Mouse (Mus musculus): ENCODE results near the gene Btbd9. TPM values are rescaled to one million over a fixed set of nuclear protein-coding genes. Genes with fewer than 3 reads are reported as not detected.

The Btbd9 gene
- polyA plus RNA-seq, 1 experiment = 11.7 TPM

- Histone ChIP-seq H3K27ac (replicated peaks; ENCODE audit: low read depth, low read length) (no peak overlapping the region), H3K4me3 (ENCODE audit: insufficient read depth, low read depth, low read length) (no peak overlapping the region), H3K4me1 (ENCODE audit: control insufficient read depth, insufficient read depth, insufficient read length, low read length) (no peaks in the 10 kb centered on the region)
Measured at GRCm38 (mm10) chr17:30253028-30253427, 323.3 kb downstream of the Btbd9 start.

GRCm38 (mm10) chr17:30245308-30245706 lies 331.0 kb downstream of the Btbd9 start:
- Histone ChIP-seq H3K4me1 (ENCODE audit: control insufficient read depth, insufficient read depth, insufficient read length, low read length) (peaks cover 4% of the 10 kb centered on the region), H3K4me3 (ENCODE audit: insufficient read depth, low read depth, low read length) (no peak overlapping the region), H3K27ac (replicated peaks; ENCODE audit: low read depth, low read length) (no peak overlapping the region)

DNA sequence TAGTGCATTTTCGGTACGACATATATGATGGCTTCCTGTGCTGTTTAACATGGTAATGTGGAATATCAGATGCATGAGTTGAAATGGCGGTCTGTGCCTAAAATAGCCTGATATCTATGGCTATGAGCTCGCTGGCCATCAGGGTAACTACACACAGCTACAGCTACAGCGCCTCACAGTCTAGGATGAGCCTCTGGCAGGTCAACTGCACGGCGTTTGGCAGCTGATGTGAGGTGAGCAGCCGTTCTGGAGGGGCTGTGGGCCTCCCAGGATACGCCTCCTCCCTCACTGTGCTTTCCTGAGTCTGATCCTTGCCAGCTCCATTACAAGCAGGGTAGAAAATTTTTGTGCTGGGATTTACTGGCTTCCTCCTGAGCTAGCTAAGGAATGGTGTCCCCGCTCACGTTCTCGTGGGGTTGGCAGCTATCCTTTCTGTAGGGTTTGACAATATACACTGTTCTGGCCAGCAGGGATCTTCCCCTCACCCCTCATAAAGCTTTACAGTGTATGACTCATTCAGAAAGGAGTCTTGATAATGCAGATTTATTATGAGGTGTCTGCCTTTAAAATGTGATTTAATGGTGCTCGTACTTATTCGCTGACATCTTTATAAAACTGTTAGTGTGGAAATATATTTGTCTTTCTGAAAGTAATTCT lies 331.5 kb downstream of the Btbd9 start:
- H3K4me3 ChIP-seq (ENCODE audit: insufficient read depth, low read depth, low read length) = no peak overlapping the region
- peaks cover 6% of the 10 kb centered on the region for H3K4me1 ChIP-seq (ENCODE audit: control insufficient read depth, insufficient read depth, insufficient read length, low read length)

GRCm38 (mm10) chr17:30243540-30243939 lies 332.7 kb downstream of the Btbd9 start:
- Histone ChIP-seq H3K4me1 (ENCODE audit: control insufficient read depth, insufficient read depth, insufficient read length, low read length) (peaks cover 6% of the 10 kb centered on the region), H3K4me3 (ENCODE audit: insufficient read depth, low read depth, low read length) (no peak overlapping the region), H3K27ac (replicated peaks; ENCODE audit: low read depth, low read length) (no peak overlapping the region)

More for the DNA sequence above, 331.5 kb downstream of the Btbd9 start:
- H3K27ac ChIP-seq (replicated peaks; ENCODE audit: low read depth, low read length) = no peak overlapping the region

GRCm38 (mm10) chr17:30242647-30243046 lies 333.6 kb downstream of the Btbd9 start:
- Histone ChIP-seq H3K27ac (replicated peaks; ENCODE audit: low read depth, low read length) (no peak overlapping the region), H3K4me3 (ENCODE audit: insufficient read depth, low read depth, low read length) (no peak overlapping the region), H3K4me1 (ENCODE audit: control insufficient read depth, insufficient read depth, insufficient read length, low read length) (peaks cover 6% of the 10 kb centered on the region)

- peaks cover 6% of the 10 kb centered on the region for H3K4me1 ChIP-seq (ENCODE audit: control insufficient read depth, insufficient read depth, insufficient read length, low read length)
- H3K27ac ChIP-seq (replicated peaks; ENCODE audit: low read depth, low read length) = no peak overlapping the region
- no peak overlapping the region for H3K4me3 ChIP-seq (ENCODE audit: insufficient read depth, low read depth, low read length)
Measured at GRCm38 (mm10) chr17:30241720-30242322, 334.5 kb downstream of the Btbd9 start.

DNA sequence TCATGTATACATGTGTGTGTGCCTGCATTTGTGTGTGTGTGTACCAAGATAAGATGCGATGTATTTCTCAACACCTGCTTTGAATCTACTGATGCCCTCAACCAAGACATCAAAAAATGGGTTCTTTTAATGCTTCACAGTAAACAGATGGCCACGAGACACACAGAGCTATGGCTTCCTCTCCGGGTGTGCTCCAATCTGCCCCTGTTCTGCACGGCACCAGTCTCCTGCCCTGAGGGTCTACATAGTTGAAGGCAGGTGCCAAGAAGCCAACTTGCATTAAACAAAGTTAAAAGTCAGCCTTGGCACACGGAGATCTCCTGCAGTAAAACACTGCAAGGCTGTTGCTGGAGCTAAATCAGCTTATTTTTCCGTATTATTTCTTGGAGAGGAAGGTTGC lies 335.2 kb downstream of the Btbd9 start:
- no peak overlapping the region for H3K4me3 ChIP-seq (ENCODE audit: insufficient read depth, low read depth, low read length)
- peaks cover 6% of the 10 kb centered on the region for H3K4me1 ChIP-seq (ENCODE audit: control insufficient read depth, insufficient read depth, insufficient read length, low read length)
- no peak overlapping the region for H3K27ac ChIP-seq (replicated peaks; ENCODE audit: low read depth, low read length)

DNA sequence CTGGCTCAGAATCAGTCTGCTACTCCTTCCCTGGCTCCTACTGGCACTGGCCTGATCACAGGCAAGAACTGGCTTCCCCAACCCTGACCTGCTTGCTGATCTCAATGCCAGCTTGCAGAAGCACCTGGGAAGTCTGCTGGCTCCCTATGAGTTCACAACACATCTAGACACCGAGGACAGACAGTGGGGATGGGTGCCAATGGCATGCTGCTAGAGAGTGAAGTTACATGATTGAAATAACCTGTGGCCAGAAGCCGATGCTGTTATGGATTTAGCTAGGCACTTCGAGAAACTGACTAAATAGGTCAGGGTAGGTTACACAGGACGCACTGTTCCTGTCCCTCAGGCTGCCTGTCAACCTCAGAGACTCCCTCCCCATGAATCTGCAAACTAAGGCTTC lies 335.6 kb downstream of the Btbd9 start:
- H3K4me1 ChIP-seq (ENCODE audit: control insufficient read depth, insufficient read depth, insufficient read length, low read length) = peaks cover 4% of the 10 kb centered on the region
- H3K4me3 ChIP-seq (ENCODE audit: insufficient read depth, low read depth, low read length) = no peak overlapping the region
- no peak overlapping the region for H3K27ac ChIP-seq (replicated peaks; ENCODE audit: low read depth, low read length)

DNA sequence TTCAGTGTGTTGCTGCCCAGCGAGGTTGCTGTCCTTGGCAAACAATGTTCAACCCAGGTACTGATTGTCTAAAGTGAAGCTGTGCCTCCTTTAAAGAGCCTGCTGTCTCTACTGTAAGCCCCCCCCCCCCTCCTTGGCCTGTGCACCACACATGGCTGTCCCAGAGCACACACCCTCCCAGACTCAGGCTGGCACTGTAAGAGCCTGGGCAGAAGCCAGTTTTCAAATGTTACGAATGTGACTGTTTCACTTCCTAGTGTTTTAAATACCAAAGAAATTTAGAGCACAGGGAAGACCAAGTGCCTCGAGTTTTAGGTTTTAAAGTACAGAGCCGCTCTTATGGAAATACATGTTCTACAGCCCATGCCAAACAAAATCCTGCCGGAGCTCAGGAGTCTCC lies 336.8 kb downstream of the Btbd9 start:
- Histone ChIP-seq H3K27ac (replicated peaks; ENCODE audit: low read depth, low read length) (no peak overlapping the region), H3K4me3 (ENCODE audit: insufficient read depth, low read depth, low read length) (no peak overlapping the region), H3K4me1 (ENCODE audit: control insufficient read depth, insufficient read depth, insufficient read length, low read length) (peaks cover 4% of the 10 kb centered on the region)

GRCm38 (mm10) chr17:30237600-30237999 lies 338.7 kb downstream of the Btbd9 start:
- Histone ChIP-seq H3K4me3 (ENCODE audit: insufficient read depth, low read depth, low read length) (no peak overlapping the region), H3K27ac (replicated peaks; ENCODE audit: low read depth, low read length) (no peak overlapping the region)

GRCm38 (mm10) chr17:30236611-30237010 lies 339.7 kb downstream of the Btbd9 start:
- Histone ChIP-seq H3K4me1 (ENCODE audit: control insufficient read depth, insufficient read depth, insufficient read length, low read length) (peaks cover 4% of the 10 kb centered on the region), H3K27ac (replicated peaks; ENCODE audit: low read depth, low read length) (no peak overlapping the region), H3K4me3 (ENCODE audit: insufficient read depth, low read depth, low read length) (no peak overlapping the region)

More at GRCm38 (mm10) chr17:30237600-30237999, 338.7 kb downstream of the Btbd9 start:
- peaks cover 4% of the 10 kb centered on the region for H3K4me1 ChIP-seq (ENCODE audit: control insufficient read depth, insufficient read depth, insufficient read length, low read length)

GRCm38 (mm10) chr17:30235380-30235779 lies 340.9 kb downstream of the Btbd9 start:
- no peak overlapping the region for H3K4me3 ChIP-seq (ENCODE audit: insufficient read depth, low read depth, low read length)
- H3K27ac ChIP-seq (replicated peaks; ENCODE audit: low read depth, low read length) = no peak overlapping the region
- H3K4me1 ChIP-seq (ENCODE audit: control insufficient read depth, insufficient read depth, insufficient read length, low read length) = peaks cover 2% of the 10 kb centered on the region; the same call in 1 of the 2 replicates

DNA sequence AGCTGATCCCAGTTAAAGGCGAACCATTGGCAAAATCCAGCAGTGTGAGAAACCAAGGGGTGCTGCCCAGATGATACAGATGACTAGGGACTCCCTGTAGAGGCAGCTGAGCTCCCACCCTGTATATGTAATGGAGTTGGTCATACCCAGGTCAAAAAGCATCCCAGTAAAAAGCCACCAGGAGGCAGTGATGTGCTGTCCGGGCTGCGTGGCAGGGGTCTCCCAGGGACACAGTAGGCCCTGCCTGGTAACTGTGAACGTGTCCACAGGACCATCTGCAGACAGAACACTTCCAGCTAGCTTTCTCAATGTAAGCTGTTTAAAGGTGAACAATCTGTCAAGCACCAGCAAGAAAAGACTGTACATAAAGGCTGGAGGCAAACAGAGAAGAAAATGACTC lies 343.6 kb downstream of the Btbd9 start:
- no peak overlapping the region for H3K4me3 ChIP-seq (ENCODE audit: insufficient read depth, low read depth, low read length)
- H3K27ac ChIP-seq (replicated peaks; ENCODE audit: low read depth, low read length) = no peak overlapping the region
- H3K4me1 ChIP-seq (ENCODE audit: control insufficient read depth, insufficient read depth, insufficient read length, low read length) = no peaks in the 10 kb centered on the region

DNA sequence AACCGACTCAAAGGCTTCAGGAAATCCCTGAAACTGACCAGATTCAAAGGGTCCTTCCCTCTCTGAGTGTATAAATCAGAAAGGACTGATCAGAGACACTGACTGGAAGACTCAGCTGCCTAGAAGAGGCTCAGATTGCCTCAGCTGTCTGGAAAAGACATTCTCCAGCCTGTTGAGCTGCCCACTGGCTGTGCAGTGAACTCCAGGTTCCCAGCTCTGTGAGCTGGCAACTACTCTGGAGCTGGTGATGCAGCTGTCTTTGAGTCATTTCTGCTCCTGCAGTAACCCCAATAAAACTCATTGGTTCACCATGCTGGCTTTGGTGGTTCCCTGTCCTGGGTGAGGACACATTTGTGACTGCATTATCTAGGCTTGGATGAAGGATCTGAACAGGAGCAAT lies 344.8 kb downstream of the Btbd9 start:
- Histone ChIP-seq H3K4me3 (ENCODE audit: insufficient read depth, low read depth, low read length) (no peak overlapping the region), H3K27ac (replicated peaks; ENCODE audit: low read depth, low read length) (no peak overlapping the region), H3K4me1 (ENCODE audit: control insufficient read depth, insufficient read depth, insufficient read length, low read length) (no peaks in the 10 kb centered on the region)

DNA sequence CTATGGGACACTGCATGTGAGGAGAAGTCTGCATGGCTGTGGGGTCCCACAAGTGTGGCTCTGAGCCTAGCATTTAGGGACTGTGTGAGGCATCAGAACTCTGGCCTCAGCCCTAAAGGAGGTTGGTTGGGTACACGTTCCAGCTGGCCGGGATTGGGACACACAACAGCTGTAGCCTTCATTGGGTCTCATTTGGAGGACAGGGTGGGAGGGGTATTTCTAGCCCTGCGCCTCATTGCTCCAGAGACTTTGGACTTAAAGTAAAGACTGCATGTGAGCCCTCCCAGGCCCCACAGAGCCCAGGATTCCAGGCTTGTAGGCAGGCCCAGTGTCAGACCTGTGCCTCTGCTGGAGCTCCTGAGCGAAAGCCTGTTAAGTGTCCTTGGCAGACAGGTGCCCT lies 345.9 kb downstream of the Btbd9 start:
- Histone ChIP-seq H3K4me1 (ENCODE audit: control insufficient read depth, insufficient read depth, insufficient read length, low read length) (no peaks in the 10 kb centered on the region), H3K27ac (replicated peaks; ENCODE audit: low read depth, low read length) (no peak overlapping the region), H3K4me3 (ENCODE audit: insufficient read depth, low read depth, low read length) (no peak overlapping the region)
